Comparison of ENCODE assay signal across 14 mouse cellular contexts in the genomic region with DNA sequence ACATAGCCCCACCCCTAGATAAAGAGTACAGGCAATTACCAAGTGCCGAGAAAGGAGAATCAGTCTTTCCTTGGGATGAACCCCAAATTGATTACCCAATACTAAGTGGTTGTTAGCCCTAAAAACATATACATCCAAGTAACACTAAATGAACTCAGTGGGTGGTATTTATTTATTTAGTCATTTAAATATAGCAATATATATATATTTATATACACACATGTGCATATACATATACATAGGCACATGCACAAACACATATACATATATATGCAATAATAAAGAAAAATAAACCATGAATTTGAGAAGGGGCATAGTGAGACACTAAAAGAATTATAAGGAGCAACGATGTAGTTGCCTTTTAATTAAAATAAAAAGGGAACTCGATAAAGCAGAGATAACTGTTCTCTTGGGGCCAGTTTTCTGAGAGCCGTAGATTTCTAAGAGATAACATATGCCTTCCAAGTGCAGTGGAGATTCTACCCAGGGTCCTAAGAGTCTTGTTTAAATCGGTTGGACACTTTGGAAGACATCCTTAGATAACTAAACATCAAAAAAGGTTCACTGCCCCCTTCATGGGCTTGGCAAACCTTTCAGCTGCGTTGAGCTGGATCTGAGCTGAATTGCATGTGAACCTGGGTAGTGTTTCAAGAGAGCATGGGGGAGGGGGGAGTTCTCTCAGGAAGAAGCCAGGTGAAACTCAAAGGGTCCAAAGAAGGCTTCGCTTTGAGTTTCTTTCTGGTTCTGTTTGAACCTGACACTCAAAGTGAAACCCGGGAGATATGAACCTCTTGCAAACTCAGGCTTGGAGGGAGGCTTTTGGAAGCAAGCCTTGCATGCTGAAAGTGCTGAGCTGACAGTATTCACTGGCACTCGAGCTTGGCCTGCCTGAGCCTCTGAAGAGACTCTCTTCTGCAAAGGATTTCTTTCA.
DNase-seq lines count a peak whose midpoint lies in the region; ATAC-seq and TF ChIP-seq lines count a peak whose summit lies in the region.
"Had no signal": no experiment of that assay in that cellular context is flagged by ENCODE, and none has a peak within 500 bp of the region (broad histone marks: within the 10 kb centered on the region; RNA-seq: fewer than 3 reads in every experiment).

No protein-coding gene starts in this region.

- in situ Hi-C loops in ES-E14 (cut with MboI; ENCODE audit: low sequenced_read_pairs in 2 of 2, unreplicated experiment in 2 of 2): no loop called here

- H3K9ac ChIP-seq in liver, embryonic 11.5 days (ENCODE audit: low read depth, low read length): no peak overlapping the region
- H3K9ac ChIP-seq in ES-E14 (ENCODE audit: insufficient read depth, low read depth, low read length, poor library complexity, severe bottlenecking): no peak overlapping the region
- no peak overlapping the region for H3K9ac ChIP-seq in liver, embryonic 16.5 days (ENCODE audit: low read depth, low read length)
- H3K9ac ChIP-seq: forebrain, postnatal 0 days; hindbrain, embryonic 13.5 days had no signal

- H3K4me3 ChIP-seq in liver, embryonic 11.5 days (ENCODE audit: low read depth, low read length): no peak overlapping the region
- H3K4me3 ChIP-seq in ES-E14 (ENCODE audit: insufficient read depth in 1 of 2, low read depth in 1 of 2, low read length in 2 of 2, poor library complexity in 1 of 2, severe bottlenecking in 1 of 2): no peak overlapping the region
- no peak overlapping the region for H3K4me3 ChIP-seq in liver, embryonic 16.5 days (ENCODE audit: low read depth, low read length)
- H3K4me3 ChIP-seq: hindbrain, embryonic 13.5 days; midbrain, embryonic 10.5 days had no signal

- H3K9me3 ChIP-seq in liver, embryonic 11.5 days (ENCODE audit: control insufficient read depth, low read length): 0 out of 2 replicates have a peak, but pooled peaks cover 3% of the 10 kb centered on the region
- H3K9me3 ChIP-seq in ES-E14 (ENCODE audit: control insufficient read depth, insufficient read depth, low read depth, low read length): no peaks in the 10 kb centered on the region
- 0 out of 2 replicates have a peak, but pooled peaks cover 2% of the 10 kb centered on the region for H3K9me3 ChIP-seq in liver, embryonic 16.5 days (replicated peaks; ENCODE audit: control insufficient read depth, low read length)
- H3K9me3 ChIP-seq: hindbrain, embryonic 13.5 days had no signal

- peaks cover 8% of the 10 kb centered on the region for H3K4me1 ChIP-seq in liver, embryonic 11.5 days (replicated peaks; ENCODE audit: control insufficient read depth, insufficient read depth, low read length)
- H3K4me1 ChIP-seq in ES-E14 (ENCODE audit: control insufficient read depth in 2 of 2, insufficient read depth in 2 of 2, low read length in 2 of 2, poor library complexity in 1 of 2): no peaks in the 10 kb centered on the region
- peaks cover 18% of the 10 kb centered on the region for H3K4me1 ChIP-seq in liver, embryonic 16.5 days (ENCODE audit: control insufficient read depth, low read depth, low read length)
- H3K4me1 ChIP-seq: hindbrain, embryonic 13.5 days; midbrain, embryonic 10.5 days had no signal

- 60% methylated on average over 9 of the region's 9 CpGs for WGBS in liver, embryonic 11.5 days
- 45% methylated on average over 9 of the region's 9 CpGs for WGBS in liver, embryonic 16.5 days (ENCODE audit: insufficient replicate concordance)

- ATAC-seq in liver, embryonic 11.5 days (replicated peaks; ENCODE audit: low FRiP score): 0 out of 2 replicates have a peak, but pooled peaks have one; percentile 25
- peak; percentile 23 for ATAC-seq in inflammation-experienced regulatory T-cells, adult 6 months
- no peak for ATAC-seq in liver, embryonic 16.5 days (ENCODE audit: low read depth)
- ATAC-seq: lung, postnatal 0 days had no signal

- no peak overlapping the region for H3K4me2 ChIP-seq in liver, embryonic 11.5 days
- H3K4me2 ChIP-seq in liver, embryonic 16.5 days (ENCODE audit: low read depth, low read length): no peak overlapping the region
- H3K4me2 ChIP-seq: hindbrain, embryonic 13.5 days had no signal

- H3K36me3 ChIP-seq in liver, embryonic 11.5 days (ENCODE audit: control insufficient read depth, insufficient read depth, low read length): no peaks in the 10 kb centered on the region
- no peaks in the 10 kb centered on the region for H3K36me3 ChIP-seq in ES-E14 (ENCODE audit: control insufficient read depth, insufficient read depth, low read length, poor library complexity, severe bottlenecking)
- no peaks in the 10 kb centered on the region for H3K36me3 ChIP-seq in liver, embryonic 16.5 days (ENCODE audit: control insufficient read depth, insufficient read depth)
- H3K36me3 ChIP-seq: hindbrain, embryonic 13.5 days; midbrain, embryonic 10.5 days had no signal

- DNase-seq in liver, embryonic 11.5 days (ENCODE audit: low spot score): peak; percentile 31
- DNase-seq in liver: no peak
- DNase-seq in ES-E14 (ENCODE audit: low read depth, low spot score): no peak
- DNase-seq in layer of hippocampus, adult 11-12 months (ENCODE audit: low spot score): no peak
- no peak for DNase-seq in frontal cortex, postnatal 25 days (ENCODE audit: low spot score in 2 of 2)
- no peak for DNase-seq in heart, postnatal 4 days
- DNase-seq: cerebellum, adult 18-20 months; forebrain, postnatal 0 days; gastrocnemius, postnatal 36 days had no signal

- no peaks in the 10 kb centered on the region for H3K27me3 ChIP-seq in liver, embryonic 11.5 days (replicated peaks; ENCODE audit: control insufficient read depth, insufficient read depth, low read length)
- no peaks in the 10 kb centered on the region for H3K27me3 ChIP-seq in liver, embryonic 16.5 days (ENCODE audit: control insufficient read depth, insufficient read depth, low read depth, low read length)
- H3K27me3 ChIP-seq: hindbrain, embryonic 13.5 days had no signal

- H3K27ac ChIP-seq in liver, embryonic 11.5 days (ENCODE audit: low read depth, low read length): peak overlapping the region; percentile 76
- H3K27ac ChIP-seq in ES-E14 (ENCODE audit: insufficient read depth, low read depth, low read length, poor library complexity, severe bottlenecking): no peak overlapping the region
- H3K27ac ChIP-seq in liver, embryonic 16.5 days (ENCODE audit: low read length): peak overlapping the region; percentile 14
- H3K27ac ChIP-seq: hindbrain, embryonic 13.5 days; midbrain, embryonic 10.5 days had no signal

TF ChIP-seq in ES-E14, 5 proteins besides CTCF, POLR2A, EP300 and RAD21:
- no peak for TF ChIP-seq HCFC1 (IDR thresholded peaks at IDR 0.05; ENCODE audit: borderline replicate concordance, insufficient read depth, low read length)
- peak; percentile 68 for TF ChIP-seq MAFK (IDR thresholded peaks at IDR 0.05; ENCODE audit: insufficient read depth, low read depth, low read length)
